Mouse (Mus musculus) heart, postnatal 10 days (tissue): ENCODE measurements around the gene Trak1. TPM values are rescaled to one million over a fixed set of nuclear protein-coding genes. Genes with fewer than 3 reads are reported as not detected.
A peak's percentile ranks its signal among the peaks of the same experiment; 100 is the strongest.

Source experiments
- DNase-seq, 2 experiments: peaks; one replicate each; pipeline ENCODE4 v3.0.0; 2021
- intact Hi-C: fragments of 180-260 bp; cut with DNase I; formaldehyde crosslinking; loops from one replicate; pipeline ENCODE4 v1.15.1; 2025
- total RNA-seq, 2 experiments: library from RNA; stranded (reverse); gene quantifications; 2 replicates each; pipeline ENCODE4 v1.2.3; 2021

Trak1 gene
- total RNA-seq, 2 experiments from 2014 or later = 334 to 336 TPM

DNA sequence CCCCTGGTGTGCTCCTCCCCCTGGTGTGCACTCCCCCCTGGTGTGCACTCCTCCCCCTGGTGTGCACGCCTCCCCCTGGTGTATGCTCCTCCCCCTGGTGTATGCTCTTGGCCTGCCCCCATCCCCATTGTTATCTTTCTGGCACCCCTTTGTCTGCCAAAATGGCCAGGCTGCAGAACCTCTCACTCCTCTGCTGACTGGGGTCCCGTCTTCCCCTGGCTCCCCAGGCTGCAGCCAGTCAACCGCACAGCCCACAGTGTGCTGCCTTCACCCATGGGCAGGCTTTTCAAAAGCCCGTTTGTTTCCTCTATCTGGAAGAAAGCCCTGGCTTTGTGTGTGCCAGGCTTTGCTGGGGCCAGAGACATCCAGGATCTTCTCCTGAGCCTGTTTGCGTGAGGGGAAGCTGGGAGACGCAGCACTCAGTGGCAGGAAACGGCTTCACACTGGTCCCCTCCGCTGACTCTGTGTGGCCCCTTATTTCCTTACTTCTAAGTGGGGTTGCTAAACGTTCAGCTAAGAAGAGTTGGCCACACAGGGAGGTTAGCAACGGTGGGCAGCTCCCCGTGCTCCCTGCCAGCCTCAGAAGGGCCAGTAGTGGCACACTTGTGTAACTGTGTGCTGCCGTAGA, 63.1 kb downstream of the Trak1 start:
- intact Hi-C loops = no loop called here
- peak in 1 of 2 experiments; percentile 69 for DNase-seq

DNA sequence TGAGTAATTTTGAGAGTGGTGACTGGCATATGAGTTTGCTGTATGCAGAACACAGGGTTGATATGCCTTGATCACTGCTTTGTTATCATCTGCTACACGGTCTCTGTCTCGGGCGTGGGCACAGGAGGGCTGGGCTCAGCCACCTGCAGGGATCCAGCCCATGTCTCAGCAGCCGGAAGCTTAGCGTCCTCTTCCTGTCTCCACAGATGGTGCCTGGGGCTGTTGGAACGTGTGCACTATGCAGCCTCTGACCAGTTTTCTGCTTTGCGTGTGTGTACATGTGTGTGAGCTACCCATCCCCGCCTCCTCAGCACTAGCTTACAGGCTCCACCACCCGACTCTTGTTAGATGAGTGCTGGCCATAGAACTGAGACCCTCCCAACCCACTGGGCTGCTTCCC, 63.7 kb downstream of the Trak1 start:
- no peak for DNase-seq
- intact Hi-C loops = no loop called here

- intact Hi-C loops = no loop called here
- no peak for DNase-seq
These were observed 66.6 kb downstream of the Trak1 start for GRCm38 (mm10) chr9:121363932-121364331.

GRCm38 (mm10) chr9:121366135-121366863, 69.0 kb downstream of the Trak1 start:
- intact Hi-C loops = no loop called here
- DNase-seq = peak; percentile 80 to 83

DNA sequence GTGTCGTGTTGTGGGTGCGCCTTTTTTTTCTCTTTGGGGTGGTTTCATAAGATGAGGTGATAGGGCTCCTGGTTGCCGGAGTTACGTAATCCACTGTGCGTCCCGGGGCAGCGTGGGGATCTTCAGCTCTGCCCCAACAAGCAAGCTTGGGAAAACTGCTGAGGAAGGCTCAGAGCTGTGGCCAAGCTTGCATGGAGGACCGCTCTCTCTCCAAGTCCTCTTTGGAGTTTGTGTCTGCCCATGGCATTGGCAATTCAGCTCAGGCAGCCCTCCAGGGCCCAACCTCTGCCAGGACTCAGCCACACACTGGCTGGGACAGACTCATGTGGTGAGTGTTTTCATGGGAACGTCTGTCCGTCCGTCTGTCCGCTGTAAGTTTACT, 69.6 kb downstream of the Trak1 start:
- intact Hi-C loops = no loop called here
- DNase-seq = peak; percentile 68 to 70

DNA sequence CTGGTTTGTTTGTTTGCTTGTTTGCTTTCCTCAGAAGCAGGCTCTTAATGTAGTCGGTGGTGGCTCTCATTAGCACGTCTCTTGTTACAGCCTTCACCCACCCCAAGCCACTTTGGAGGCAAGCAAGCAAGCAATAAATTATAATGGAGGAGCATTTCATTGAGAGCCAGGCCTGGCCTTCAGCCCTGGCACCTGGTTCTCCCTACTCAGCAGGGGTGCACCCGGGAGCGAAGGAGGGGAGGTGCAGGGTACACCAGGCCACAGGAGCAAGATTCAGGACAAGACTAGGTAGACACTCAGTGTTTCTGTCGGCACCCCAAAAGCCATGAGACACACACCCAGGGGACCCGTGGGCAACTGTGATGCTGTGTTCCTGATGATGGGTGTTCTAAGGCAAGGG, 72.3 kb downstream of the Trak1 start:
- no peak for DNase-seq
- intact Hi-C loops = no loop called here

- DNase-seq = peak; percentile 85 to 87
- intact Hi-C loops = loop anchor here (5.0 to 10.0 kb wide), 3 partner anchors 74 to 867 kb away; partner anchors contain the start of genes Rpl14 and Trak1
These were observed 74.1 kb downstream of the Trak1 start for GRCm38 (mm10) chr9:121371346-121371891.

GRCm38 (mm10) chr9:121371946-121372646, 74.8 kb downstream of the Trak1 start:
- no peak for DNase-seq
- intact Hi-C loops = loop anchor here (5.0 to 10.0 kb wide), 3 partner anchors 75 to 867 kb away; partner anchors contain the start of genes Rpl14 and Trak1

GRCm38 (mm10) chr9:121373107-121373506, 75.8 kb downstream of the Trak1 start:
- no peak for DNase-seq
- intact Hi-C loops = loop anchor here (5.0 to 10.0 kb wide), 3 partner anchors 76 to 868 kb away; partner anchors contain the start of genes Rpl14 and Trak1

DNA sequence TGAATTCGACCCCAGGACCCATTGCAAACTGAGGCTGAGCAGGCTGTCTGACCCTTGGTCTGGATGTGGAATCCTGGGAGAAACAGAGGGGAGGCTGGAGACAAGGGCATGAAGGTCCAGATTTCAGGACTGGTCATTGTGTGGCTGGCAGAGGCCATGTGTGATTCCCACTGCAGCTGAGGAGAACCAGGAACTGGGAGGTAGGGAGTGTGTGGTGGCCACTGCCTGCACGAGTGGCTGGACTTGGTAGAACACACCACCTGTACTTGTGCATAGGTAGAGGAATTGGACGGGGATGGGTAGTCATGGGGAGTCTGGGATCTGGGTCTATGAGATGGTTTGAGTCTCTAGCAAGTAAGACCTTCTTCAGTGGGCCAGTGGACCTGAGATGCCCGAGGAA, 76.2 kb downstream of the Trak1 start:
- intact Hi-C loops = loop anchor here (5.0 to 10.0 kb wide), 3 partner anchors 76 to 869 kb away; partner anchors contain the start of genes Rpl14 and Trak1
- no peak for DNase-seq

- DNase-seq = peak; percentile 69 to 77
- intact Hi-C loops = loop anchor here (1.0 to 10.0 kb wide), 6 partner anchors 19 to 869 kb away; partner anchors contain the start of genes Rpl14 and Trak1
These were observed 77.0 kb downstream of the Trak1 start for GRCm38 (mm10) chr9:121374076-121374863.

- DNase-seq = no peak
- intact Hi-C loops = loop anchor here (1.0 to 10.0 kb wide), 6 partner anchors 20 to 870 kb away; partner anchors contain the start of genes Rpl14 and Trak1
These were observed 77.6 kb downstream of the Trak1 start for GRCm38 (mm10) chr9:121374864-121375255.

GRCm38 (mm10) chr9:121376094-121376493, 78.8 kb downstream of the Trak1 start:
- DNase-seq = peak in 1 of 2 experiments; percentile 51

GRCm38 (mm10) chr9:121380310-121380920, 83.1 kb downstream of the Trak1 start:
- intact Hi-C loops = no loop called here

More at GRCm38 (mm10) chr9:121376094-121376493, 78.8 kb downstream of the Trak1 start:
- intact Hi-C loops = loop anchor here (10.0 kb wide), 2 partner anchors 801 to 871 kb away; partner anchors contain the start of gene Rpl14

DNA sequence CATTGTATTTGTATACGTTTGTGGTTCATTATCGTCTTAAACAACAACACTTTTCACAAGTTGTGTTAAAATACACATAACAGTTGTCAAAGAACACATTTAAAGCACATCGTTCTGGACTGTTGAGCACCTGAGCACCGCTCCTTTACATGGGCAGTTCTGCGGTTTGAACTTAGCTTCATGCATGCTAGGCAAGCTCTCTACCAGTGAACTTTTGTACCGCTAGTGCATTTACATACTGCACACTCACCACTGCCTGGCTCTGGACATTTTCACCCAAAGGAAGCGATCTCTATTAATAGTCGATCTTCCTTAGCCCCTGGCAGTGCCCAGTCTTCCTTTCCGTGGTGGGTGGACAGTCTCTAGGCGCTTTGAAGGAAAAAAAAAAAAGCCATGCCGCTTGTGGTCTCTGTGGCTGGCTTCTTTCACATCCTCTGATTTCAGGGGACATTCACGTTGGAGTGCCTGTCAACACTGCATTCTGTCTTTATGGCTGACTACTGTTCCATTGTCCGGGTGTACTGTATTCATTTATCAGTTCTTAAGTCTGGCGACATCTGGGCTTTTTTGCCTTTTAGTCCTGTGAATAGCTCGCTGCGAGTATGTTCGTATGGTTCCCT, 84.5 kb downstream of the Trak1 start:
- intact Hi-C loops = no loop called here
- no peak for DNase-seq

More at GRCm38 (mm10) chr9:121380310-121380920, 83.1 kb downstream of the Trak1 start:
- no peak for DNase-seq

DNA sequence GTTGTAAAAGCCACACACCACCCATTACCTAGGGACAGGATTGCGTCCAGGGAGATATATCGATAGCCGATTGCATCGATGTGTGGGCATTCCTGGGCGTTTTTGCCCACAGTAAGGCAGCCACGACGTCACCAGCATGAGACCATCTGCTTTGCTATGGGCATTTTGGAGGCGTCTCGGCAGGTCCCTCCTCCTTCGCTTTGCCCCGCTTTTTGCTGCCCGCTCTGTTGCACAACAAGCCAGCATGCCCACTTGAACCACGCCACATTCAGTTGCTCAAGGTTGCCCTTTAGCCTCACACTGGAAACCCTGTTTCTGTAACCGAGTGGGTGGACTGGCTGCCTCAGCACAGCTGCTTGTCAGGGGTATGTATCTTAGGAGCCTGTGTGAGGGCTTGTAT, 85.3 kb downstream of the Trak1 start:
- DNase-seq = no peak
- intact Hi-C loops = no loop called here

DNA sequence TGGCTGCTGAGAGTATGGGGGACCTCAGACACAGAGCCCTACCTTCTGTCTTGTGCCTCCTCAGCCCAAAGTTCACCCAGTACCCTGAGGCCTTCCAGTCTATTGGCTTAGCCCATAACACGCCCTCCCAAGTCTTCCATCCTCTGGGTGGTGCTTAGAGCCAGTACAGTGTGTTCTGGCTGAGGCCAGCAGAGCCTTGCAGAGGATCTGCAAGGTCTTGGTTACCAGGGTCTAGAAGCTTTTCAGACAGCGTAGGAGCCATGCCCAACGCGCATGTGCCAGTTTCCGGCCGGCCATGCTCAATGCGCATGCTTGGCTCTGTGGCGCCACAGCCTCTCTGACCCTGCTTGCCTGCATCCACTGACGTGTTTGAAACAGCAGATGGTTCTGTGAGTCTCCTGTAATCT, 85.9 kb downstream of the Trak1 start:
- intact Hi-C loops = no loop called here

DNA sequence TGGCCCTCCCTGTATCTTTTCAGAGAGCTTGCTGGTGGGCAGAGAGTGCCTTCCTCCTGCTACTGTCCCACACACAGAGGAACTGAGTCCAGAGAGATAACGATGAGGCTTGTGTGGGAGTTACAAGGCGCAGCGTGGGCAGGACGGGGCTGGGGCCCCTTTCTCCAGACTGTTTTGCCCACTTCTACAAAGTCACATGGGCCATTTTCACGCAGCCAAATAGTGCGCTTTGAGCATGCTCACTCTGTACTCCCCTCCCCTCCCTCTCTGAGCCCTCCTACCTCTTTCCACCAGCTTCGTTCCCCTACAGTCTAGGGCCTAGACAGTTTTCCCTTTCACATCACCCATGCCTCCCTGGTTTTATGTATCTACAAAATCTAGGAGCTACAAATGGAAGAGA, 87.3 kb downstream of the Trak1 start:
- DNase-seq = no peak
- intact Hi-C loops = loop anchor here (5.0 kb wide), 1 partner anchor 73 kb away; no protein-coding TSS in a partner anchor

More for the DNA sequence above, 85.9 kb downstream of the Trak1 start:
- no peak for DNase-seq
